Mouse (Mus musculus) stomach, postnatal 0 days (tissue): ENCODE results near the gene Dst. TPM values are rescaled to one million over a fixed set of nuclear protein-coding genes. Genes with fewer than 3 reads are reported as not detected.

Experiments
- ATAC-seq: fragments of 200-750 bp; cut with Nextera tagmentation; 2 replicates; pipeline ENCODE4 v1.8.0; 2017; ENCODE audit not compliant: low FRiP score, low TSS enrichment
- DNase-seq: peaks from one replicate; pipeline ENCODE4 v3.0.0-alpha.2; 2016; ENCODE audit warnings: low spot score
- H3K27ac ChIP-seq: fragments of 300-500 bp; sonication (generic); replicated peaks from 2 replicates; pipeline ENCODE4 v1.5.1; 2014; ENCODE audit warnings: mild to moderate bottlenecking, control low read depth
- H3K27me3 ChIP-seq: fragments of 300-500 bp; sonication (generic); 2 replicates; pipeline ENCODE4 v1.6.1; 2014; ENCODE audit warnings: low read length; ENCODE audit not compliant: control insufficient read depth, insufficient read depth
- H3K36me3 ChIP-seq: fragments of 300-500 bp; sonication (generic); 2 replicates; pipeline ENCODE4 v1.6.1; 2014; ENCODE audit warnings: low read length, mixed read lengths; ENCODE audit not compliant: control insufficient read depth, insufficient read depth
- H3K4me1 ChIP-seq: fragments of 300-500 bp; sonication (generic); replicated peaks from 2 replicates; pipeline ENCODE4 v1.6.1; 2014; ENCODE audit warnings: antibody characterized with exemption; ENCODE audit not compliant: control insufficient read depth, insufficient read depth
- H3K4me2 ChIP-seq: fragments of 300-500 bp; sonication (generic); replicated peaks from 2 replicates; pipeline ENCODE4 v1.6.1; 2014; ENCODE audit warnings: low read depth, mild to moderate bottlenecking, control low read depth, moderate library complexity
- H3K4me3 ChIP-seq: fragments of 300-500 bp; sonication (generic); 2 replicates; pipeline ENCODE4 v1.5.1; 2014; ENCODE audit warnings: low read depth, low read length, control low read depth
- H3K9ac ChIP-seq: fragments of 300-500 bp; sonication (generic); 2 replicates; pipeline ENCODE4 v1.6.1; 2014; ENCODE audit warnings: mild to moderate bottlenecking, low read length, control low read depth, mixed read lengths
- H3K9me3 ChIP-seq: fragments of 300-500 bp; sonication (generic); 2 replicates; pipeline ENCODE4 v1.6.1; 2016; ENCODE audit warnings: low read length; ENCODE audit not compliant: control insufficient read depth
- CTCF ChIP-seq: IDR thresholded peaks from 2 replicates; pipeline ENCODE4 v1.5.1; 2016; ENCODE audit warnings: antibody characterized with exemption, low read depth, mild to moderate bottlenecking, moderate library complexity
- EP300 ChIP-seq: optimal IDR thresholded peaks from 2 replicates; pipeline ENCODE3; 2016; ENCODE audit warnings: antibody characterized with exemption
- WGBS: fragments of 180-500 bp; shearing (Covaris S2); extraction: QIAGEN DNeasy Blood & Tissue Kit; methylation state at CpG from one replicate; pipeline ENCODE4 v1.1.7; 2014; 5-methylcytosine and 5-hydroxymethylcytosine counted together
- polyA plus RNA-seq: library from polyadenylated mRNA; unstranded; fragments of >200 nt; fragmentation: Nextera tagmentation; extraction: Ambion mirVana; gene quantifications from 2 replicates; pipeline ENCODE4 v1.2.1, GENCODE M21; 2015

The Dst gene
- polyA plus RNA-seq, 1 experiment from 2014 or later = 16.4 TPM

DNA sequence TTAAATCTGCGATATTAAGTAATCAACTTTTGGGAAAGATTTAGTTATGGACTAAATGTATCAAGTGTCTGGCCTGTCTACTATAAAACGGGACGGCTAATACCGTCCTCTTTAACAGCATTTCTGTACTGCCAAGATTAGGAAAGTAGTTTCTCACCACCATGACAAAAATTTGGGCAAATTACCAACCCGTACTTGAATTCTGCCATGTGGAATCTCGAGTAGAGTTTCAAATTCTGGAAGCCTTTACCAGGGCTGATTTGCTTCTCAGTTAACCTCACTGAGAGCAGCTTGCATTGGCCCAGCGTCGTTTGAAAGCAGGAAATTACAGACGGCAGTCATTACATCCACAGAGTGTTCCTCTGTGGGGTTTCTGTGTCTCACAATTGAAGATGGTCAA is 310.8 kb downstream of the Dst start:
- ATAC-seq (no peak), DNase-seq (no peak)
- TF ChIP-seq EP300 (no peak), CTCF (no peak)
- no peak overlapping the region for H3K9ac ChIP-seq
- no peak overlapping the region for H3K4me2 ChIP-seq
- 71% methylated on average over 9 of the region's 9 CpGs for WGBS
- no peaks in the 10 kb centered on the region for H3K9me3 ChIP-seq
- no peaks in the 10 kb centered on the region for H3K27me3 ChIP-seq
- peaks cover 9% of the 10 kb centered on the region for H3K36me3 ChIP-seq
- H3K27ac ChIP-seq = 0 out of 2 replicates have a peak overlapping the region, but pooled peaks have one; percentile 13
- H3K4me3 ChIP-seq = no peak overlapping the region
- H3K4me1 ChIP-seq = no peaks in the 10 kb centered on the region

DNA sequence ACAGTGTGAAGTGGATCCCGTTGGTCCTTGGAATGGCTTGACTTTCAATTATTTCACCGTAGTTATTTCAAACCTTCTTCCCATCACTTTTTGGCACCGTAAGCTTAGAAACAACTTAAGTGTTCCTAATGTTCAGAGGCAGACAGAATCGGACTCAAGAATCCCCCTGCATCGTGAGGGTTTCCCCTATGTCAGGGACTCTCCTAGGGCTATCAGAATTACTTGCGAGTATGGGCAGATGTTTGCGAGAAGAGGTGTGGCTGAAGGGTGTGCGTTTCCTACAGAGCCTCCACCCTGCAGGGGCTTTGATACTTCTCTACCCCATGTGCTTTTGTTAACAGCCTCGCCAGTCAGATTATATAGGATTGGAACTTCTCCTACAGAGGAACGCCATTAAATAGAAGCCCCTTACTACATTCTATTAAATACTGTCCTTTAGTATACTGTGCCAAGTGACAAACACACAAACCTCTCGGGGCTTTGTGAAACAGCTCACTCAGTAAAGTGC is 312.1 kb downstream of the Dst start:
- H3K27ac ChIP-seq = no peak overlapping the region
- no peaks in the 10 kb centered on the region for H3K27me3 ChIP-seq
- DNase-seq (no peak), ATAC-seq (no peak)
- WGBS = 74% methylated on average over 11 of the region's 11 CpGs
- no peak for TF ChIP-seq CTCF
- TF ChIP-seq EP300 = no peak
- H3K4me2 ChIP-seq = no peak overlapping the region
- H3K4me3 ChIP-seq = no peak overlapping the region
- H3K36me3 ChIP-seq = peaks cover 11% of the 10 kb centered on the region
- no peaks in the 10 kb centered on the region for H3K4me1 ChIP-seq
- no peak overlapping the region for H3K9ac ChIP-seq
- no peaks in the 10 kb centered on the region for H3K9me3 ChIP-seq

DNA sequence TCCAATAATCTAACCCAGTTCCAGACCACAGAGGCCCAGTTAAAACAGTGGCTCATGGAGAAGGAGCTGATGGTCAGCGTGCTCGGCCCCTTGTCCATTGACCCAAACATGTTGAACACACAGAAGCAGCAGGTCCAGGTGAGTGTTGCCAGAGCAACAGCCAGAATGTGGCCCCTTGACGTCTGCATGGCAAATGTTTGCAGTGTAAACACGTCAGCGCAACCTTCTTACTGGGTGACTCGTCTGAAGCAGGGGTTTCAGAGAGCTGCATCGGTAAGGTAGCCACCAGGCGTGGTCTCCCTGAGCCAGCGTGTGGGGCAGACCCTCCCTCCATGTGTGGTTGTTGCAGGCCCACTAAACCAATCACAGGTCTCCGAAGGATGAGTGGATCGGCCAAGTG is 315.8 kb downstream of the Dst start:
- 55% methylated on average over 11 of the region's 11 CpGs for WGBS
- no peak for TF ChIP-seq CTCF
- no peak for TF ChIP-seq EP300
- Histone ChIP-seq H3K27me3 (no peaks in the 10 kb centered on the region), H3K27ac (no peak overlapping the region), H3K36me3 (peaks cover 18% of the 10 kb centered on the region), H3K4me1 (no peaks in the 10 kb centered on the region), H3K9me3 (no peaks in the 10 kb centered on the region), H3K9ac (no peak overlapping the region), H3K4me2 (no peak overlapping the region), H3K4me3 (no peak overlapping the region)
- peak; percentile 25 for DNase-seq
- ATAC-seq = peak; percentile 32; the same call in 1 of the 2 replicates

DNA sequence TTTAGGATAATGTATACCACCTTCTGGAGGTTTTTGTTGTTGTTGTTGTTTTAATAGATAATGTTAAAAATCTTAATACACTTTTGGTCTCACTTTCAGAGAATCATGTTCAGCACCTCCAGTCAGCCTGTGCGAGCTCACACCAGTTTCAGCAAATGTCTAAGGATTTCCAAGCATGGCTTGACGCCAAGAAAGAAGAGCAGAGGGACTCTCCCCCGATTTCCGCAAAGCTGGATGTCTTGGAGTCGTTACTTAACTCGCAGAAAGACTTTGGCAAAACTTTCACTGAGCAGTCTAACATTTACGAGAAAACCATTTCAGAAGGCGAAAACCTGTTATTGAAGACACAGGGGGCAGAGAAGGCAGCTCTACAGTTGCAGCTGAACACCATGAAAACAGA is 319.7 kb downstream of the Dst start:
- TF ChIP-seq EP300 (no peak), CTCF (no peak)
- WGBS = 48% methylated on average over 8 of the region's 8 CpGs

DNA sequence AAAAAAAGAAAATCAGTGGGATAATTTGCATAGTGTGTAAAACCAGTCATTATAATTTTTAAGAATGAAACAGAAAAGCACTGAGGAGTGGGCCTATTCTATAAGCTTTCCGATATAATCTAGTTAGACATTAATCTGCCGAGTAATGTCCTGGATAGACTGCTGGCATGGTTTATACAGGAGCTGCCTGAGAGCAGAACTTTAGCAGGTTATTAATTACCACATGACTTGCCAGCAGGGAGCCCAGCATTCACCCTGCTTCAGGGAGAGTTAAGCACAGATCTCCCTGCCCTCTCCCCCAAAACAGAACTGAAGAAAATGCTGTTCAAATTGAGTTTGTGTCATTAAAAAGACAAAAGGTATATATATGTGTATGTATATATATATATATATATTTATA is 323.0 kb downstream of the Dst start:
- Histone ChIP-seq H3K4me2 (no peak overlapping the region), H3K4me1 (no peaks in the 10 kb centered on the region), H3K9me3 (no peaks in the 10 kb centered on the region), H3K36me3 (peaks cover 8% of the 10 kb centered on the region; the same call in 1 of the 2 replicates), H3K27me3 (no peaks in the 10 kb centered on the region), H3K4me3 (no peak overlapping the region), H3K27ac (no peak overlapping the region), H3K9ac (no peak overlapping the region)
- DNase-seq (no peak), ATAC-seq (no peak)
- 65% methylated on average over 2 of the region's 2 CpGs for WGBS
- no peak for TF ChIP-seq CTCF
- TF ChIP-seq EP300 = no peak

More for the DNA sequence above, 319.7 kb downstream of the Dst start:
- no peak for ATAC-seq
- Histone ChIP-seq H3K36me3 (peaks cover 12% of the 10 kb centered on the region), H3K9ac (no peak overlapping the region), H3K4me3 (no peak overlapping the region), H3K27ac (no peak overlapping the region), H3K27me3 (no peaks in the 10 kb centered on the region), H3K4me1 (no peaks in the 10 kb centered on the region), H3K4me2 (no peak overlapping the region), H3K9me3 (no peaks in the 10 kb centered on the region)
- no peak for DNase-seq

DNA sequence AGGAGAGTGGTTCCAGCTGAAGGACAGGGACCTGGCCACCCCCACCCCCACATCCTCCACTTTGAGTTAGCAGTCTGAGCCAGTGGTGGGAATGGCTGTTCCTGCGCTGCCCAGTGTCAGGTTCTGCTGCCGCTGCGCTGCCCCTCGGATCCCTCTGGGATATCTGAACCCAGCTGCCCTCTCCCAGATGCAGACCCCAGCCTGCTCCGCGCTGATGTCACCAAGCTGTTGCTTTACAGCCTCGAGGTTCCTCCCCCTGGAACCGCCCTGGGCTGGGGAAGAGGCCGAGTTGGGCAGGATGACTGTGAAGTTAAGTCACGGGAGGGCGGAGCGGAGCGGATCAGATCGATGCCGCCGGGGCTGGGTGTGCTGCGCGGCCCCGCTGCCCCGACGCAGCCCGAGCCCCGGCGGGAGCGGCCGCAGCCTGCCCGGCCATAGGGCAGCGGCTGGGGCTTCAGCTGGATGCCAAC is 328.3 kb downstream of the Dst start:
- Histone ChIP-seq H3K9ac (peak overlapping the region; percentile 65), H3K9me3 (no peaks in the 10 kb centered on the region), H3K36me3 (no peaks in the 10 kb centered on the region), H3K4me1 (0 out of 2 replicates have a peak, but pooled peaks cover 2% of the 10 kb centered on the region), H3K4me2 (peak overlapping the region; percentile 81), H3K27me3 (no peaks in the 10 kb centered on the region), H3K27ac (peak overlapping the region; percentile 35), H3K4me3 (peak overlapping the region; percentile 59)
- DNase-seq = peak; percentile 81
- WGBS = under 1% methylated on average over 28 of the region's 28 CpGs
- peak; percentile 90 for ATAC-seq
- peak; percentile 8; the same call in 1 of the 2 replicates for TF ChIP-seq CTCF
- TF ChIP-seq EP300 = no peak
